Mouse (Mus musculus): ENCODE results near the gene Fam131a.

GRCm38 (mm10) chr16:20750518-20750917 lies 57.5 kb downstream of the Fam131a start:
- no peak for TF ChIP-seq CTCF (IDR thresholded peaks at IDR 0.05 in 2 of 3, conservative IDR thresholded peaks at IDR 0.05 in 1 of 3; ENCODE audit: control insufficient read depth in 1 of 3, insufficient read depth in 1 of 3, low read depth in 2 of 3, low read length in 3 of 3, poor library complexity in 1 of 3, severe bottlenecking in 1 of 3)
- no peak for TF ChIP-seq MAZ (IDR thresholded peaks at IDR 0.05; ENCODE audit: low read depth, low read length)
- no peak for TF ChIP-seq MEF2A (IDR thresholded peaks at IDR 0.05; ENCODE audit: extremely low read depth, insufficient replicate concordance, low read depth, low read length, poor library complexity, severe bottlenecking)
- TF ChIP-seq POLR2A (IDR thresholded peaks at IDR 0.05; ENCODE audit: control insufficient read depth in 1 of 2, insufficient read depth in 1 of 2, low read depth in 1 of 2, low read length in 2 of 2, poor library complexity in 1 of 2), result no peak
- TF ChIP-seq ZC3H11A (IDR thresholded peaks at IDR 0.05; ENCODE audit: low read depth, low read length), result no peak
- no peak for TF ChIP-seq CHD2 (IDR thresholded peaks at IDR 0.05; ENCODE audit: low read length)
- TF ChIP-seq NRF1 (IDR thresholded peaks at IDR 0.05; ENCODE audit: insufficient read depth, low read depth, low read length, poor library complexity, severe bottlenecking), result no peak
- no peak for TF ChIP-seq GATA1 (IDR thresholded peaks at IDR 0.05; ENCODE audit: low read depth, low read length)
- no peak for TF ChIP-seq EP300 (IDR thresholded peaks at IDR 0.05; ENCODE audit: low read depth in 1 of 2, low read length in 2 of 2)
- no peak for TF ChIP-seq MAFK (IDR thresholded peaks at IDR 0.05; ENCODE audit: borderline replicate concordance, low read depth, low read length)
- no peak for TF ChIP-seq POLR2AphosphoS2 (IDR thresholded peaks at IDR 0.05; ENCODE audit: low read length)

All from MEL (cell line).